Mouse (Mus musculus) CH12.LX (cell line): ENCODE measurements at regions not wholly inside any gene's neighbourhood (a gene's known extent, or its start where the extent isn't known, plus 50 kb on each side); places are given as distances from the start of the nearest gene placed in this dataset.

Source experiments
- DNase-seq: peaks from one replicate; pipeline ENCODE4 v3.0.0-alpha.2; 2013; ENCODE audit errors: extremely low read depth
- H3K27ac ChIP-seq: 2 replicates; pipeline ENCODE4 v1.5.1; 2012; ENCODE audit warnings: low read depth, mild to moderate bottlenecking, control low read depth, moderate library complexity; ENCODE audit not compliant: insufficient read depth
- H3K27me3 ChIP-seq: replicated peaks from 2 replicates; pipeline ENCODE3; 2012; ENCODE audit warnings: inconsistent platforms
- H3K36me3 ChIP-seq, 2 experiments: replicated peaks in 1 of 2; 2 replicates each; pipeline versions ENCODE3 to v1.6.1; 2012; ENCODE audit warnings: inconsistent platforms in 1 of 2, low read length in 1 of 2, mild to moderate bottlenecking in 1 of 2, mixed read lengths in 1 of 2, moderate library complexity in 1 of 2; ENCODE audit not compliant: control insufficient read depth in 1 of 2, insufficient read depth in 1 of 2
- H3K4me1 ChIP-seq, 2 experiments: 2 replicates each; pipeline ENCODE4 v1.6.1; 2012; ENCODE audit warnings: inconsistent platforms in 1 of 2, moderate library complexity in 1 of 2; ENCODE audit not compliant: insufficient read depth in 2 of 2, control insufficient read depth in 1 of 2
- H3K4me2 ChIP-seq: 2 replicates; pipeline ENCODE4 v1.6.1; 2012; ENCODE audit warnings: low read depth, mild to moderate bottlenecking, control low read depth; ENCODE audit not compliant: poor library complexity, insufficient read depth, severe bottlenecking
- H3K4me3 ChIP-seq, 3 experiments: fragments of 150-350 bp in 1 of 3; sonication (generic) in 1 of 3; replicated peaks in 1 of 3; 2 replicates each; pipeline versions ENCODE3 to v1.5.1; 2011 to 2012; ENCODE audit warnings: low read depth in 2 of 3, low read length in 2 of 3, mild to moderate bottlenecking in 2 of 3, moderate library complexity in 2 of 3, control low read depth in 1 of 3, improper control_type of control experiment in 1 of 3, inconsistent platforms in 1 of 3, mixed read lengths in 1 of 3; ENCODE audit not compliant: poor library complexity in 1 of 3
- H3K79me2 ChIP-seq: replicated peaks from 2 replicates; pipeline ENCODE4 v1.6.1; 2012; ENCODE audit warnings: mild to moderate bottlenecking, moderate library complexity; ENCODE audit not compliant: control insufficient read depth, poor library complexity, insufficient read depth, severe bottlenecking; ENCODE audit errors: extremely low read depth
- H3K9ac ChIP-seq: 2 replicates; pipeline ENCODE4 v1.6.1; 2012; ENCODE audit warnings: low read depth, mild to moderate bottlenecking, control low read depth, moderate library complexity; ENCODE audit not compliant: insufficient read depth
- H3K9me3 ChIP-seq: replicated peaks from 2 replicates; pipeline ENCODE3; 2012; ENCODE audit warnings: low read length, inconsistent platforms, mixed read lengths
- BHLHE40 ChIP-seq: IDR thresholded peaks from 2 replicates; pipeline ENCODE4 v1.6.1; 2011; ENCODE audit warnings: mild to moderate bottlenecking, low read depth, low read length, improper control_type of control experiment
- ELF1 ChIP-seq: IDR thresholded peaks from 2 replicates; pipeline ENCODE4 v1.6.1; 2014; ENCODE audit warnings: low read depth, mild to moderate bottlenecking, inconsistent platforms, low read length, improper control_type of control experiment
- ETS1 ChIP-seq: conservative IDR thresholded peaks from 2 replicates; pipeline ENCODE4 v1.6.1; 2012; ENCODE audit warnings: low read depth, mild to moderate bottlenecking, inconsistent platforms, low read length, improper control_type of control experiment, moderate library complexity
- GABPA ChIP-seq: IDR thresholded peaks from 2 replicates; pipeline ENCODE4 v1.6.1; 2012; ENCODE audit warnings: low read depth, low read length, improper control_type of control experiment, inconsistent platforms; ENCODE audit not compliant: insufficient replicate concordance
- IRF4 ChIP-seq: IDR thresholded peaks from 2 replicates; pipeline ENCODE4 v1.6.1; 2014; ENCODE audit warnings: low read depth, mild to moderate bottlenecking, inconsistent platforms, low read length, improper control_type of control experiment
- KAT2A ChIP-seq: IDR thresholded peaks from 2 replicates; pipeline ENCODE4 v1.6.1; 2012; ENCODE audit warnings: low read length, improper control_type of control experiment, inconsistent platforms; ENCODE audit not compliant: insufficient replicate concordance
- MYC ChIP-seq: IDR thresholded peaks from 2 replicates; pipeline ENCODE4 v1.6.1; 2011; ENCODE audit warnings: low read depth, mild to moderate bottlenecking, improper control_type of control experiment, low read length
- POLR2A ChIP-seq: IDR thresholded peaks from 2 replicates; pipeline ENCODE4 v1.6.1; 2011; ENCODE audit warnings: low read depth, mild to moderate bottlenecking, improper control_type of control experiment, low read length
- RAD21 ChIP-seq: IDR thresholded peaks from 2 replicates; pipeline ENCODE4 v1.6.1; 2011; ENCODE audit warnings: low read depth, mild to moderate bottlenecking, low read length, improper control_type of control experiment, moderate library complexity
- ZNF384 ChIP-seq: IDR thresholded peaks from 2 replicates; pipeline ENCODE4 v1.6.1; 2012; ENCODE audit warnings: low read depth, low read length, improper control_type of control experiment, inconsistent platforms
- dilution Hi-C: fragments of 300-500 bp; cut with MboI; formaldehyde crosslinking; loops from 2 replicates; pipeline ENCODE4 v1.14.3; 2020; ENCODE audit warnings: low sequenced_read_pairs; ENCODE audit not compliant: extremely low pct_unique_long_range_greater_than_20kb, extremely low pct_ligation_motif_present
- in situ Hi-C: fragments of 300-500 bp; cut with MboI; formaldehyde crosslinking; loops from 3 replicates; pipeline ENCODE4 v1.14.3; 2019; ENCODE audit warnings: low sequenced_read_pairs, low pct_ligation_motif_present, low pct_unique_long_range_greater_than_20kb, mixed read lengths

- H3K9ac ChIP-seq, result no peak overlapping the region
- no peaks in the 10 kb centered on the region for H3K9me3 ChIP-seq
- in situ Hi-C loops (no loop called here), dilution Hi-C loops (no loop called here)
- H3K4me1 ChIP-seq, result peaks cover 0 to 9% of the 10 kb centered on the region in 2 experiments; a peak in 1 of 4 replicates
- H3K79me2 ChIP-seq, result no peaks in the 10 kb centered on the region
- no peak for DNase-seq
- H3K36me3 ChIP-seq, result no peaks in the 10 kb centered on the region
- H3K27ac ChIP-seq, result no peak overlapping the region
- TF ChIP-seq ETS1, result no peak
- TF ChIP-seq MYC, result no peak
- no peak for TF ChIP-seq RAD21
- no peaks in the 10 kb centered on the region for H3K27me3 ChIP-seq
- no peak overlapping the region for H3K4me3 ChIP-seq
- no peak overlapping the region for H3K4me2 ChIP-seq
Measured at GRCm38 (mm10) chr2:79557361-79557760, 77.8 kb upstream of the Itprid2 start.

- Histone ChIP-seq H3K9me3 (no peaks in the 10 kb centered on the region), H3K9ac (no peak overlapping the region), H3K27ac (no peak overlapping the region), H3K36me3 (no peaks in the 10 kb centered on the region), H3K4me3 (no peak overlapping the region), H3K4me1 (no peaks in the 10 kb centered on the region), H3K79me2 (no peaks in the 10 kb centered on the region), H3K27me3 (no peaks in the 10 kb centered on the region), H3K4me2 (no peak overlapping the region)
- in situ Hi-C loops (no loop called here), dilution Hi-C loops (no loop called here)
- TF ChIP-seq KAT2A, result no peak
- no peak for DNase-seq
Measured at GRCm38 (mm10) chr2:79566280-79566933, 68.7 kb upstream of the Itprid2 start.

- H3K27ac ChIP-seq, result no peak overlapping the region
- H3K36me3 ChIP-seq, result no peaks in the 10 kb centered on the region
- H3K9me3 ChIP-seq, result no peaks in the 10 kb centered on the region
- H3K4me2 ChIP-seq, result no peak overlapping the region
- dilution Hi-C loops (no loop called here), in situ Hi-C loops (no loop called here)
- H3K79me2 ChIP-seq, result no peaks in the 10 kb centered on the region
- TF ChIP-seq POLR2A (no peak), ELF1 (no peak), ZNF384 (no peak), BHLHE40 (no peak), IRF4 (no peak), GABPA (no peak)
- H3K4me1 ChIP-seq, result no peaks in the 10 kb centered on the region
- no peak overlapping the region for H3K9ac ChIP-seq
- no peak for DNase-seq
- no peaks in the 10 kb centered on the region for H3K27me3 ChIP-seq
- H3K4me3 ChIP-seq, result no peak overlapping the region
Measured at GRCm38 (mm10) chr2:79567413-79567934, 67.7 kb upstream of the Itprid2 start.
